Mouse (Mus musculus) olfactory bulb, adult 2 months (tissue): Measurements from ENCODE around the gene Syne3.

Experiments used
- CTCF ChIP-seq: fragments of 200-500 bp; IDR thresholded peaks from 2 replicates; pipeline ENCODE4 v1.5.1; 2012; ENCODE audit warnings: low read depth, mild to moderate bottlenecking, low read length, moderate library complexity; ENCODE audit not compliant: insufficient read depth
- POLR2A ChIP-seq: fragments of 200-500 bp; IDR thresholded peaks from 2 replicates; pipeline ENCODE4 v1.6.1; 2012; ENCODE audit warnings: mild to moderate bottlenecking, low read depth, low read length, moderate library complexity; ENCODE audit not compliant: insufficient read depth

DNA sequence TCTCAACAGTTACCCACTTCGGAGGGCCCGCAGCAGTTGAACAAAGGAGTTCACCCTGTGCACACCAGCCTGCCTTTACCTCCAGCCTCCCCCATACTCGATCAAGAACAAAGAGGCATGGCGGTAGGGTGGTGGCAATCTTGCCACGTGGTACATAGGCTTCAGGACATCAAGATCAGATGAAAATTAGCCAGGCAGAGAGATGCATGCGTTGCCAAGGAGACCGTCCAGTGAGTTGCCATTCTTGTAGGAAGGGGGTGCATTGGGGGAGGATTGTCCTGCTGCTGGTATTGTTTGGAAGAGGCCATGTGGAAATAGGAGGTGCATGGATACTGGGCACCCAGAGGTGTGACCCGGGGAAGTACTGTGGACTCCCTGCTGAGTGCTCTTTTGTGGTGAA is 87.0 kb downstream of the Syne3 start:
- no peak for TF ChIP-seq CTCF
- no peak for TF ChIP-seq POLR2A
